Mouse (Mus musculus) Patski (cell line): Measurements from ENCODE around the gene Gm38392. TPM values are rescaled to one million over a fixed set of nuclear protein-coding genes. Genes with fewer than 3 reads are reported as not detected.
A peak's percentile ranks its signal among the peaks of the same experiment; 100 is the strongest.
"Not testable (repeated sequence)": the region's sequence is repeated elsewhere in the genome, so short reads cannot be mapped to it uniquely, and the experiment has no call there.

Experiments used
- ATAC-seq: fragments of 100-300 bp; one replicate; pipeline ENCODE4 v1.8.0; 2021
- CTCF ChIA-PET: fragments of 350-600 bp; sonication (Branson Sonifier 250); formaldehyde crosslinking; loops from one replicate; lab custom pipeline; 2022; ENCODE audit warnings: inconsistent platforms; lab: Charles Lee
- POLR2A ChIA-PET: fragments of 350-600 bp; sonication (Branson Sonifier 250); formaldehyde crosslinking; loops from one replicate; lab custom pipeline; 2022; ENCODE audit warnings: antibody characterized with exemption, inconsistent platforms; lab: Charles Lee
- DNase-seq: peaks from one replicate; pipeline ENCODE4 v3.0.0-alpha.2; 2011; ENCODE audit warnings: low read depth, low spot score
- H3K27me3 ChIP-seq: fragments of 371-371 bp; one replicate; pipeline ENCODE4 v1.5.1; 2021
- CTCF ChIP-seq: fragments of 100-300 bp; IDR thresholded peaks from one replicate; pipeline ENCODE4 v1.5.1; 2021
- in situ Hi-C: fragments of 300-500 bp; cut with MboI; formaldehyde crosslinking; loops from 3 replicates; pipeline ENCODE4 v1.11.1; 2018; ENCODE audit warnings: low pct_unique_long_range_greater_than_20kb, mixed read lengths
- polyA plus RNA-seq: library from polyadenylated mRNA; unstranded; gene quantifications from one replicate; pipeline ENCODE4 v1.2.3, GENCODE M21; 2021

Gm38392 gene
- polyA plus RNA-seq, 1 experiment from 2014 or later, result 0.19 TPM

DNA sequence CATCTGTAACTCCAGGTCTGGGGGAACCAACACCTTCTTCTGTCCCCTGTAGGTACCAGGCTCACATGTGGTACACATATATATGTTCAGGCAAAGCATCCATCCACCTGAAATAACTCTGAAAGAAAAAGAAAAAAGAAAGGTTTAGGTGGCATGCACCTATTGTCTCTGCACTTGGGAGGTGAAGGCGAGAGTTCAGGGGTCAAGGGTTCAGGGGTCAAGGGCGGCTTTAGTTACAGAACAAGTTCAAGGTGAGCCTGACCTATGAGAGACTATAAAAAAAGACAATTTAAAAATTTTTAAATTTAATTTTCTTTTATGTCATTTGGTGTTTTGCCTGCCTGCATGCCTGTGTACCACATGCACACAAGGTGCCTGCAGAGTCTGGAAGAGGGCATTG, 7.0 kb downstream of the Gm38392 start:
- ATAC-seq (no peak), DNase-seq (no peak)
- POLR2A ChIA-PET, result no interaction called here
- in situ Hi-C loops, result no loop called here
- H3K27me3 ChIP-seq, result no peaks in the 10 kb centered on the region
- TF ChIP-seq CTCF, result no peak
- CTCF ChIA-PET, result no interaction called here

DNA sequence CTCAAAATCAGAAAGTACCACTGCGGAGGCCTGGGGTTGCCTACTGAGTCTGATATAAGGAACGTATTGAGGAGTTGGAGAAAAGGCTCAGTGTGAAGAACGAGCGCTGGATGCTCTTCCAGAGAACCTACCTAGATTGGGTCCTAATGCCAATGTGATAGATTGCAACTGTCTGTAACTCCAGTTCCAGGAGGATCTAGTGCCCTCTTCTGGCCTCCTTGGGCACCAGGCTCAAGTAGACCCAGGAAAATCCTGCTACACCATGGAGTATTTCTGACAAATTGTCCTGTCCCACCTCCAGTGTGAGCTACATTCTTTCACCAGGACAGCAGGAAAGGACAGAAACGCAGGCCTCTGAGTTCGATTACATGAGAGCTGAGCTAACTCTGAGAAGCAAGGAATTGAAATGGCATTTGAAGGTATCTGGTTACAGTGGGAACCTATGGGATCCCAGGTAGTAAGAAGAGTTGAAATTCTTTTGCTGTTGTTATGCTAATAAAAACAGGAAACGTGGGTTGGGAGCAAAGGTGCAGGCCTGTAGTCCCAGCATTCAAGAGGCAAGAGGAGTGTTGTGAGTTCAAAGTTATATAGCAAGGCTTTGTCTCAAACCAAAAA, 10.4 kb downstream of the Gm38392 start:
- ChIA-PET POLR2A (interaction anchor here (0.6 kb wide), 1 partner anchor 137 kb away, joined by 3 read pairs; no protein-coding TSS in a partner anchor), CTCF (interaction anchor here (0.6 to 2.0 kb wide), 5 partner anchors 11 to 40 kb away, joined by 3 to 8 read pairs (median 4); no protein-coding TSS in a partner anchor)
- no peaks in the 10 kb centered on the region for H3K27me3 ChIP-seq
- in situ Hi-C loops, result no loop called here
- DNase-seq (no peak), ATAC-seq (peak; percentile 65)
- peak; percentile 90 for TF ChIP-seq CTCF

DNA sequence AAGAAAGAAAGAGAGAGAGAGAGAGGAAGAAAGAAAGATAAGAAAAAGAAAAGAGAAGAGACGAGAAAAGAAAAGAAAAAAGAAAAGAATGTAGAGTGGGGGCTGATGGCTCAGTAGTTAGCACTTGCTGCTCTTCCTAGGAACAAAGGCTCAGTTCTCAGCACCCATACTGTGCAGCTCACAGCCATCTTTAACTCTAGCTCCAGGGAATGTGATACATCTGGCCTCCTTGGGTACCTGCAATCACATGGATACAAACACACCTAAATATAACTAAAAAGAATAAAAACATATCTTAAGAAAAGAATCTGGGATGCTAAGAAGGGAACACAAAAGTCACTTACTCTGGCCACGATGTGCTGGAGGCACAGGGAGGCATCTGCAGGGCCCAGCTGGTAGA, 10.9 kb downstream of the Gm38392 start:
- in situ Hi-C loops, result no loop called here
- no peak for DNase-seq
- CTCF ChIA-PET, result interaction anchor here (0.7 to 2.0 kb wide), 5 partner anchors 10 to 39 kb away, joined by 3 to 8 read pairs (median 4); no protein-coding TSS in a partner anchor
- no peak for TF ChIP-seq CTCF
- POLR2A ChIA-PET, result no interaction called here
- ATAC-seq, result no peak
- peaks cover 2% of the 10 kb centered on the region for H3K27me3 ChIP-seq

DNA sequence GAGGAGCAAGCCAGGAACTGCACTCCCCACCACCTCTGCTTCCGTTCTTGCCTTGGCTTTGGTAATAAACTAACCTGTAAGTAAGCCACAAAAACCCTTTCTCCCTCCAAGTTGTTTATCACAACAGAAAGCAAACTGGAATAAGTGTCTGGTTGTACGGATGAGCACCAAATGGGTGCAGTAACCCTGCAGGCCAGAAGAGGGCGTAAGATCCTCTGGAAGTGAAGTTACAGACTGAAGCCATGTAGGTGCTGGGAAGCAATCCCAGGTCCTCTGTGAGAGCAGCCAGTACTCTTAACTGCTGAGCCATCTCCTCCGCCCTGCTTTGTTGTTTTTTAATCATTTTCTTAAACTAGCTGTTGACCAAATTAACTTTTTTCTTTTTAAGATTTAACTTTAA, 13.0 kb downstream of the Gm38392 start:
- DNase-seq (no peak), ATAC-seq (no peak)
- ChIA-PET CTCF (no interaction called here), POLR2A (interaction anchor here (0.6 kb wide), 1 partner anchor 32 kb away, joined by 3 read pairs; no protein-coding TSS in a partner anchor)
- in situ Hi-C loops, result no loop called here
- H3K27me3 ChIP-seq, result peaks cover 8% of the 10 kb centered on the region
- peak; percentile 61 for TF ChIP-seq CTCF

DNA sequence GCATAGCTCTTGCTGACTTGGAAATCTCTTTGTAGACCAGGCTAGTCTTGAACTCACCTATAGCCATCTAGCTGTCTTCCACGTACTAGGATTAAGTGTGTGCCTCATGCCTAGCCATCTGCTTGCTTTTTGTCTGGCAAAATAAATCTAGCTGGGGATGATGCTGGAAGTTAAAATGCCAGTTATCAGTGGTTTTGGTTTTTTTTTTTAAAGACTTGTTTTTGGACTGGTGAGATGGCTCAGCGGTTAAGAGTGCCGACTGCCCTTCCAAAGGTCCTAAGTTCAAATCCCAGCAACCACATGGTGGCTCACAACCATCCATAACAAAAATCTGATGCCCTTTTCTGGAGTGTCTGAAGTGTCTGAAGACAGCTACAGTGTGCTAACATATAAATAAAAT, 15.2 kb downstream of the Gm38392 start:
- CTCF ChIA-PET, result interaction anchor here (1.2 to 2.3 kb wide), 4 partner anchors 19 to 35 kb away, joined by 3 to 4 read pairs (median 4); partner anchors contain the start of genes Cct3 and Tsacc

DNA sequence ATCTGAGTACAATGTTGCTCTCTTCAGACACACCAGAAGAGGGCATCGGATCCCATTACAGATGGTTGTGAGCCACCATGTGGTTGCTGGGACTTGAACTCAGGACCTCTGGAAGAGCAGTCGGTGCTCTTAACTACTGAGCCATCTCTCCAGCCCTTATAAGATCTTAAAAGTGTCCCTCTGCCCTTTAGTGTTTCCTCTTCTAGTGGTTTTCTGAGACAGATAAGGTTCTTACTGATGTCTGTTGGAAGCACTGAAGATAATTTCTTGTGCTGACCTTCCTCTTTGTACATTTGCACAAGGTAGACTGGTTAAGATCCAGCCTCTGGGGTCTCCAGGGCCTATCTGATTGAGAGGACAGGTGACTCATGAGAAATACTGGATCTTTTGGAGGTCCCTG, 15.7 kb downstream of the Gm38392 start:
- ATAC-seq, in situ Hi-C loops, H3K27me3 ChIP-seq, DNase-seq: not testable (repeated sequence)
- CTCF ChIA-PET, result interaction anchor here (1.5 to 2.3 kb wide), 3 partner anchors 18 to 25 kb away, joined by 3 to 4 read pairs (median 4); partner anchors contain the start of genes Cct3 and Tsacc
- POLR2A ChIA-PET, result interaction anchor here (1.0 kb wide), 1 partner anchor 23 kb away, joined by 3 read pairs; no protein-coding TSS in a partner anchor

More for the DNA sequence above, 15.2 kb downstream of the Gm38392 start:
- in situ Hi-C loops, result no loop called here
- TF ChIP-seq CTCF, result no peak
- POLR2A ChIA-PET, result interaction anchor here (1.0 kb wide), 1 partner anchor 22 kb away, joined by 3 read pairs; no protein-coding TSS in a partner anchor
- DNase-seq, result no peak
- H3K27me3 ChIP-seq, result peaks cover 8% of the 10 kb centered on the region
- no peak for ATAC-seq

DNA sequence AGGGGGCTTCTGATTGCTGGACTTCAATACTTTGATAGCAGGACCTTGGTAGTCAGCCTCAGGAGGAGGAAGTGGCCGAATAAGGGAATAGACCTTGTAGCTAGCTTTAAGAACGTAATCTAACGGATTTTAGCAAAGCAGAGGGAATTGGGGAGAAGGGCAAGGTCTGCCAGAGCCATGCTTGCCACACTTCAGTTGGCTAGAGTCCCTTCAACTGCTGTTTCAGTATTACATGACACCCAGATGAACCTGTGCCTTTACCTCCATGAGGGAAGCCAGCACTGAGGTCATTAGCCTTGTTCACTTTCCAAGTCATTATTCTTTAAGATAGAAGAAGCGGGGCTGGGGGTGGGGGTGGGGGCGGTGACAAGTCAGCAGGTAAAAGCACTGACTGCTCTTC, 18.0 kb downstream of the Gm38392 start:
- in situ Hi-C loops, result no loop called here
- H3K27me3 ChIP-seq, result peaks cover 19% of the 10 kb centered on the region
- no peak for ATAC-seq
- TF ChIP-seq CTCF, result no peak
- CTCF ChIA-PET, result no interaction called here
- DNase-seq, result no peak
- POLR2A ChIA-PET, result no interaction called here

DNA sequence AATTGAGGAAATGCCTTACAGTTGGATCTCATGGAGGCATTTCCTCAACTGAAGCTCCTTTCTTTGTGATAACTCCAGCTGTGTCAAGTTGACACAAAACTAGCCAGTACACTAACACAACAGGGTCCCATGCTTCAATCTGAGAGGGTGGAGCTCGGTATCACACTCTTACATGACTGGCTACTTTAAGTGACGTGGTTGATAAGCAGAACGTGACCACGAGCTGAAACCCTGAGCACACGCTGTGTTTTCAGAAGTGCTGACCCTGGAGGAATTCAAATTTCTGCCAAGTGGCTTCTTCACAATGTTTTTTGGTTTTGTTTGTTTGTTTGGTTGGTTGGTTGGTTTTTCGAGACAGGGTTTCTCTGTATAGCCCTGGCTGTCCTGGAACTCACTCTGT, 19.0 kb downstream of the Gm38392 start:
- in situ Hi-C loops, POLR2A ChIA-PET, DNase-seq, ATAC-seq, CTCF ChIA-PET: not testable (repeated sequence)
- peaks cover 19% of the 10 kb centered on the region for H3K27me3 ChIP-seq

DNA sequence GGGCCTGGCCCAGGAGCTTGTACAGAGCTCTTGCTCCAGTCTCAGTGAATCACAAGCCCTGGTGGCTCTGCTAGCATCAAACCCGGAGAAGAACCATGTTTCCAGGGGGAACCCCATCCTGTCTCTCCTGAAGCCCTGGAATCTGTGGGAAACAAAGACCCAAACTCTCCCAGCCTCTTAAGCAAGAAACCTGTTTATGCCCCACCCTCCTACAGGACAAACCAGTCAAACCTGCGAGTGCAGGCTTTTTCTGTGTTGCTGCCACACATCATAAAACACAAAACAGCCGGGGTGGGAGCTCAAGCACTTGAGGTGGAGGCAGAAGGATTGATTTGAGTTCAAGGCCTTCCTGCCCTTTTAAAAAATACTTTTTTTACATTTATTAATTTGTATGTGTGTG, 24.7 kb downstream of the Gm38392 start:
- POLR2A ChIA-PET, result no interaction called here
- TF ChIP-seq CTCF, result no peak
- CTCF ChIA-PET, result interaction anchor here (1.5 kb wide), 1 partner anchor 16 kb away, joined by 4 read pairs; no protein-coding TSS in a partner anchor

DNA sequence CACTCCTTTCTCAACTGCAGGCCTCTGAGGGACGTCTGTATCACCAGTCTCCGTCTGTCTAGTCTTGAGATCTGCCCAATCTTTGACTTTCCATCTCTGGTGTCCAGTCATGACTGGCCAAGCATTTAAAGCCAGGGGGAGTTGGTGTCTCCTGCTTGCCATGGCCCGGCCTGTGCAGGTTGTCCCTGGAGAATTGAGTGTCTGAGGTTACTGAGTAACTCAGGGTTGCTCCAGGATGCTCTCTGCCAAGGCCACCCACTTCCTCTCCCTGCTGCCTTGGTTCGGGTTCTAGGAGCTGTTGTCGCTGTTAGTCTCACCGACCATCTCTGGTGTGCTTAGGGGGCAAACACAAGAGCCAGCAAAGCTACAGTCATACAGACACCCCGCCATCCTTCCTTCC, 30.6 kb downstream of the Gm38392 start:
- TF ChIP-seq CTCF, result no peak
- ATAC-seq (no peak), DNase-seq (no peak)
- POLR2A ChIA-PET, result no interaction called here
- peaks cover 57% of the 10 kb centered on the region for H3K27me3 ChIP-seq
- in situ Hi-C loops, result no loop called here
- CTCF ChIA-PET, result interaction anchor here (1.8 kb wide), 1 partner anchor 14 kb away, joined by 10 read pairs; no protein-coding TSS in a partner anchor

More for the DNA sequence above, 24.7 kb downstream of the Gm38392 start:
- no peak for DNase-seq
- ATAC-seq, result no peak
- in situ Hi-C loops, result no loop called here
- peaks cover 18% of the 10 kb centered on the region for H3K27me3 ChIP-seq

DNA sequence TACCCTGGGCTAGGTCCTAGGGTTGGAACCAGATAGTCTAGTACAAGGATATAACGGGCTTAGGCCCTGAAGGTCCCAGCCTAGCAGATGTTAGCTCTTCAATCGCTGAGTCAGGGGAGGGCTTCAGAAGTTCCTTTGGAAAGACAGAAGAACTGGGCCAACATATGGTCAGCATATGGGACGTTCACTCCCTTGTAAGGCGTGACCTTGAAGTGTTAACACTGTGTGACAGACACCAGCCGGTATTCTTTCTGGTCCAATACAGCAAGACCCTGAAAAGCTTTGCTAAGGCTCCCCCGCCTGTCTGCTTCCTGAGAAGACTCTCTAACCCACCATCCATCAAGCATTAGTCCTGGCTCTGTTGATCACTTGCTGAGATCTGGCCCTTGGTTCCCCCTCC, 31.1 kb downstream of the Gm38392 start:
- ChIA-PET CTCF (interaction anchor here (1.8 kb wide), 1 partner anchor 13 kb away, joined by 10 read pairs; no protein-coding TSS in a partner anchor), POLR2A (no interaction called here)
- ATAC-seq, result no peak
- peaks cover 58% of the 10 kb centered on the region for H3K27me3 ChIP-seq
- no peak for DNase-seq
- no peak for TF ChIP-seq CTCF
- in situ Hi-C loops, result no loop called here
